Mouse (Mus musculus) forebrain, postnatal 0 days (tissue): ENCODE data around the gene 4921536K21Rik. TPM values are rescaled to one million over a fixed set of nuclear protein-coding genes. Genes with fewer than 3 reads are reported as not detected.
A peak's percentile ranks its signal among the peaks of the same experiment; 100 is the strongest.
"Not testable (repeated sequence)": the region's sequence is repeated elsewhere in the genome, so short reads cannot be mapped to it uniquely, and the experiment has no call there.

Experiments used
- ATAC-seq: fragments of 200-750 bp; cut with Nextera tagmentation; 2 replicates; pipeline ENCODE4 v1.8.0; 2017; ENCODE audit warnings: mild to moderate bottlenecking, moderate library complexity
- DNase-seq: peaks from one replicate; pipeline ENCODE4 v3.0.0-alpha.2; 2015
- H3K27ac ChIP-seq: fragments of 300-500 bp; sonication (generic); 2 replicates; pipeline ENCODE4 v1.5.1; 2014; ENCODE audit warnings: low read depth, mild to moderate bottlenecking, antibody characterized with exemption, low read length, moderate library complexity, mixed read lengths
- H3K27me3 ChIP-seq: fragments of 300-500 bp; sonication (generic); 2 replicates; pipeline ENCODE4 v1.6.1; 2014; ENCODE audit warnings: mild to moderate bottlenecking, low read length, mixed read lengths; ENCODE audit not compliant: insufficient read depth
- H3K36me3 ChIP-seq: fragments of 300-500 bp; sonication (generic); 2 replicates; pipeline ENCODE4 v1.6.1; 2014; ENCODE audit warnings: mild to moderate bottlenecking, moderate library complexity; ENCODE audit not compliant: insufficient read depth
- H3K4me1 ChIP-seq: fragments of 300-500 bp; sonication (generic); 2 replicates; pipeline ENCODE4 v1.6.1; 2014; ENCODE audit warnings: antibody characterized with exemption; ENCODE audit not compliant: insufficient read depth
- H3K4me2 ChIP-seq: fragments of 300-500 bp; sonication (generic); 2 replicates; pipeline ENCODE4 v1.6.1; 2014; ENCODE audit warnings: low read depth, mild to moderate bottlenecking, moderate library complexity
- H3K4me3 ChIP-seq: fragments of 300-500 bp; sonication (generic); 2 replicates; pipeline ENCODE4 v1.5.1; 2014; ENCODE audit warnings: low read depth, low read length, mixed read lengths
- H3K9ac ChIP-seq: fragments of 300-500 bp; sonication (generic); 2 replicates; pipeline ENCODE4 v1.6.1; 2014; ENCODE audit warnings: mild to moderate bottlenecking
- H3K9me3 ChIP-seq: fragments of 300-500 bp; sonication (generic); 2 replicates; pipeline ENCODE4 v1.6.1; 2016; ENCODE audit warnings: low read length
- CTCF ChIP-seq: sonication (generic); IDR thresholded peaks from 2 replicates; pipeline ENCODE4 v1.5.1; 2016; ENCODE audit warnings: antibody characterized with exemption, control low read depth, low read depth
- WGBS: fragments of 180-500 bp; shearing (Covaris S2); extraction: QIAGEN DNeasy Blood & Tissue Kit; methylation state at CpG from one replicate; pipeline ENCODE4 v1.1.7; 2014; 5-methylcytosine and 5-hydroxymethylcytosine counted together
- polyA plus RNA-seq: library from polyadenylated mRNA; unstranded; fragments of >200 nt; fragmentation: Nextera tagmentation; extraction: Ambion mirVana; gene quantifications from 2 replicates; pipeline ENCODE4 v1.2.1, GENCODE M21; 2015
- total RNA-seq: library from RNA; depleted of rRNA; stranded (reverse); fragments of >200 nt; gene quantifications from 2 replicates; pipeline ENCODE4 v1.2.3, GENCODE M21; 2014

4921536K21Rik gene
- total and polyA plus RNA-seq, 2 experiments from 2014 or later = 0.19 to 0.56 TPM

DNA sequence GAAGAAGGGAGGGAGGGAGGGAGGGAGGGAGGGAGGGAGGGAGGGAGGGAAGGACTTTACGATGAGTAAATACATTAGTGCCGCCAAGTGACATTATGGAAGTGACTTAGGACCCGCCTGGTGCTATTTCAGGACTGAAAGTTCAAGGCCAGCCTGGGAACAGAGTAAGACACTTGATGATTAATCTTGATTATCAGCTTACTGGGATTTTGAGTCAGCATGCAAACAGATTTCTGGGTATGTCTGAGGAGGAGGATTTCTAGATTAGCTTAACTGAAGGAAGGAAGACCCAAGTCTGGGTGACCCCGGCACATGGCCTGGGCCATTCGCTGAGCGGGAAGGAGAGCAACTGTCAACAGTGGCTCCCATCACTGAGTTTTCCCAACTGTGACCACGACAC is 25.6 kb upstream of the 4921536K21Rik start:
- no peaks in the 10 kb centered on the region for H3K27me3 ChIP-seq
- H3K9me3 ChIP-seq = no peaks in the 10 kb centered on the region
- H3K4me1 ChIP-seq = no peaks in the 10 kb centered on the region
- DNase-seq (no peak), ATAC-seq (no peak)
- no peak overlapping the region for H3K27ac ChIP-seq
- no peaks in the 10 kb centered on the region for H3K36me3 ChIP-seq
- no peak overlapping the region for H3K4me3 ChIP-seq
- no peak for TF ChIP-seq CTCF
- 89% methylated on average over 7 of the region's 7 CpGs for WGBS
- no peak overlapping the region for H3K4me2 ChIP-seq
- H3K9ac ChIP-seq = no peak overlapping the region

DNA sequence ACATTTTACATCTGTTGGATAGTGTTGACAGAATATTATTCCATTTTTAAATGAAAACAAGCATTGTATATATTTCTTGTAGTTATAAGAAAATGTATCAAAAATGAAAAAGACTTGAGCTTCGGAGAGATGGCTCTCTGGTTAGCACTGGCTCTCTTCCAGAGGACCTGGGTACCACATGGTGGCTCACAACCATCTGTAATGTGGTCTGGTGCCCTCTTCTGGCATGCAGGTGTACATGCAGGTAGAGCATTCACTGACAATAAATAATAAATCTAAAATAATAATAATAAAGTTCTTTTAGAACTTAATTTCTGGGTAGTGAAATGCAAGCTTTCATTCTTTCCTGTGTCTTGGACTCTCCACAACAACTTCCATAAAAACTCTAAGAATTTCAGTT is 23.8 kb upstream of the 4921536K21Rik start:
- TF ChIP-seq CTCF = peak; percentile 57
- Histone ChIP-seq H3K27me3 (no peaks in the 10 kb centered on the region), H3K4me2 (no peak overlapping the region), H3K36me3 (no peaks in the 10 kb centered on the region), H3K4me3 (no peak overlapping the region), H3K9ac (no peak overlapping the region), H3K27ac (no peak overlapping the region), H3K9me3 (no peaks in the 10 kb centered on the region), H3K4me1 (no peaks in the 10 kb centered on the region)
- no peak for ATAC-seq
- no peak for DNase-seq
- 29% methylated on average over 1 of the region's 1 CpGs for WGBS

DNA sequence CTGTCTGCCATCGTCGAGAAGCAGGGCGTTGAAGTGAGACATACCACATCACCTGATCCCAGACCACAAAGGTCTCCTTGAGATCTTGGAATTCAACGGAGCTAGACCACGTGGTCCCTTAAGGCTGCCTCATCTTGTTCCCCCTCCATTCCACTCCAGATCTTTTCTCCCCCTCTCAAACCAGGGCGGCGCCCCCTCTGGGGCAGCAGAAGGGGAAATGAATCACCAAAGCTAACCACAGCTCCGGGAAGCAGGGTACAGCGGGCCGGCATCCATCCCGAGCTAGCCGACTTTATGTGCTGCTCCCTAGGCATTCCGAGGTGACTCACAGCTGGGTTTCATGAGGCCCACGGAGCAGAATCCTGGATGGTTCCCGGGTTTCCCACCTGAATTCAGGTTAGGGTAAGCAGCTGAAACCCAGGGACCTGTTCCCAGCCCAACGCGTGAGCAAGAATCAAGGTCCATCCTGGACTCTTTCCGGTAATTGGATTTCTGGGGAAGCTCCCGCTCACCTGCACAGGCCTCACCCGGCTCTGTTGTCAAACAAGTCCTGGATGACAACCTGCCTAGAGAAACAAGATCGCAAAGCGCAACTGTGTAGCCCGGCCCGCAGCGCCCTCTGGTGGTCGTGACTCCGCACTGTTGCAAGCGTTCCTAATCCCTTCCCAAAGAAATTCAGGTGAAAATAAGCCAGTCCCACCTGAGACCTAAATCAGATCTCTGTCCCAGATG is 19.4 kb upstream of the 4921536K21Rik start, which contains the start of gene Slc35e4:
TSS of gene Slc35e4 (minus strand) at position 556 of the 732 bp plus-strand sequence.
- DNase-seq = peak; percentile 93
- WGBS = 1% methylated on average over 28 of the region's 28 CpGs

DNA sequence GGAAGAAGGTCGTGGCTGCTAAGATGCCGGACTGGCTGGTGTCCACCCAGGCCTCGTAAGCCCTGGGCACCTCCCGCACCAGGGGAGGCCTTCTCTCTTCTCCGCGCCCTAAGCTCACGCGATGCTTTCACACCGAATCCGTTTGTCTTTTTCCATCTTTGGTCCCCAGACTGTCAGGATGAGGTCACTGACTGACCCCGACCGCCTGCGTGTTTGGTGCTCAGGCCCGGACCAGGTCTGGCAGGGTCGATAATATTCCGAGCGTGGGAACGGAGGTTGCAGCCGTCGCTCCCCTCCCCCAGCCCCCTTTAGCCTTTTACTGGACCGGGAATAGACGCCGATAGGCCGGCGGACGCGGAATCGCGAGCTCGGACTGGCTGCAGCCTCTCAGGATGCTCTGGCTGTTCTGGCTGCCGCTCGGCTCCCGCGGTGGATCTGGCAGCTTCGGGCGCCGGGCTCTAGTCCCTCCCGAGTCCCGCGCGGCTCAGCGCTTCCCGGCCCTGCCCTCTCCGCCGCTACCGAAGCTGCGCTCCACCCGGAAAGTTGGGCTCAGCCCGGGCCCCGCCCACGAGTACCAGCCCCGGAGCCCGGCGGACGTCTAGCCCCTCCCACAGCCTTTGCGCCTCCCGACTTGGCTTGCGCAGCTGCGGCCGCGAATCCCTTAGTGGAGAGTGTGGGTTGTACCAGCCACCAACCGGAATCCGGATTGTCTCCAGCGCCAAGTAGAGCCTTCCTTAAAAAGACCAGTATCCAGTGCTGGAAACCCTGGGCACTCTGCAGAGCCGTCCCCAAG is 18.6 kb upstream of the 4921536K21Rik start:
- TF ChIP-seq CTCF = no peak
- peak overlapping the region; percentile 73 for H3K9ac ChIP-seq
- peak; percentile 90 for ATAC-seq
- no peaks in the 10 kb centered on the region for H3K36me3 ChIP-seq
- no peaks in the 10 kb centered on the region for H3K9me3 ChIP-seq
- WGBS = under 1% methylated on average over 63 of the region's 65 CpGs
- peak overlapping the region; percentile 92 for H3K4me2 ChIP-seq
- H3K27me3 ChIP-seq = no peaks in the 10 kb centered on the region
- DNase-seq = peak; percentile 94
- peak overlapping the region; percentile 80 for H3K27ac ChIP-seq
- peaks cover 23% of the 10 kb centered on the region for H3K4me1 ChIP-seq
- H3K4me3 ChIP-seq = peak overlapping the region; percentile 68

More for the DNA sequence above, 19.4 kb upstream of the 4921536K21Rik start, which contains the start of gene Slc35e4:
- H3K4me1 ChIP-seq = peaks cover 23% of the 10 kb centered on the region
- peak within 1 kb of the TSS; percentile 80 for H3K27ac ChIP-seq
- peak; percentile 83 for ATAC-seq
- no peaks in the 10 kb centered on the region for H3K27me3 ChIP-seq
- TF ChIP-seq CTCF = peak; percentile 95
- H3K4me2 ChIP-seq = peak within 1 kb of the TSS; percentile 92
- no peaks in the 10 kb centered on the region for H3K9me3 ChIP-seq
- H3K4me3 ChIP-seq = peak within 1 kb of the TSS; percentile 68
- H3K36me3 ChIP-seq = no peaks in the 10 kb centered on the region
- peak within 1 kb of the TSS; percentile 73 for H3K9ac ChIP-seq

- H3K4me2 ChIP-seq = peak overlapping the region; percentile 92
- peak overlapping the region; percentile 68 for H3K4me3 ChIP-seq
- peak overlapping the region; percentile 73 for H3K9ac ChIP-seq
- peaks cover 23% of the 10 kb centered on the region for H3K4me1 ChIP-seq
- DNase-seq (no peak), ATAC-seq (0 out of 2 replicates have a peak, but pooled peaks have one; percentile 11)
- no peaks in the 10 kb centered on the region for H3K9me3 ChIP-seq
- no peaks in the 10 kb centered on the region for H3K27me3 ChIP-seq
- 3% methylated on average over 16 of the region's 16 CpGs for WGBS
- no peaks in the 10 kb centered on the region for H3K36me3 ChIP-seq
- peak; percentile 40; the same call in 1 of the 2 replicates for TF ChIP-seq CTCF
- peak overlapping the region; percentile 80 for H3K27ac ChIP-seq
Observed at GRCm38 (mm10) chr11:3912875-3913271, 18.0 kb upstream of the 4921536K21Rik start.

DNA sequence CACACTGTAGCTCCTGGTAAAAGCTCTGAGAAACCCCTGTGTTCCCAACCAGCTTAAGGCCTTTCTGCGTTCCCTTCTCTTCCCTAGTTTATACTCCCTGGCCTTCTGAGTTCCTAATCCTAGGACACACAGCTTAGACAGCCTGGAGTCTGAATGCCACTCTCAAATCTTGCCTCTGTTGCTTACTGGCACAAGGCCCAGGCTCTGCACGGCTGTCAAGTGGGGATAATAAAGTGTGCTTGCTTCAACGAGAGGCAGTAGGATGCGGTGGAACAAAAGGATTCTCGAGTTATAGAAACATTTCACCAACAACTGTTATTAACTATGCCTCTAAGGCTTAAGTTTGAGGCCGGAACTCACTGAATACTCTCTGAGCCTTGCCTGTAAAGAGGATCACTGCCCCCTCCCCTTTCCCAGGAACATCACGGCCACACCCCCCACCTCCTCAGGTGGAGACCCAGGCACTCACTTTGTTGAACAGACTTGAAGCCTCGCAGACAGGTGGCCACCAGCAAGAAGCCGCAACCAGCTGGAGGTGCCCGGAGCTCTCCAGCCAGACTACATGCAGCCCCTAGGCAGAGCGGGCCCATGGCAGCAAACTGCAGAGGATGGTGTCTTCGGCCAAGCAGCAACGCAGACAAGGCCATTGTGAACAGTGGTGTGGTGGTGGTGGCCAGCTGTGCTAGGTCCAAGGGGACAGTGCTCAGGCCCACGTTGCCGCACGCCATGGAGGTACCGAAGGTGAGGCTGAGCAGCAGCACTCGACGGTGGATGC is 17.4 kb upstream of the 4921536K21Rik start:
- TF ChIP-seq CTCF = no peak
- Histone ChIP-seq H3K4me2 (peak overlapping the region; percentile 92), H3K27ac (peak overlapping the region; percentile 80; the same call in 1 of the 2 replicates), H3K4me3 (peak overlapping the region; percentile 68), H3K9me3 (no peaks in the 10 kb centered on the region), H3K4me1 (peaks cover 23% of the 10 kb centered on the region), H3K9ac (peak overlapping the region; percentile 73), H3K27me3 (no peaks in the 10 kb centered on the region), H3K36me3 (peaks cover 5% of the 10 kb centered on the region)
- peak; percentile 66 for DNase-seq
- 6% methylated on average over 19 of the region's 19 CpGs for WGBS
- no peak for ATAC-seq

- Histone ChIP-seq H3K36me3 (peaks cover 13% of the 10 kb centered on the region), H3K9ac (0 out of 2 replicates have a peak overlapping the region, but pooled peaks have one; percentile 18), H3K4me1 (peaks cover 23% of the 10 kb centered on the region), H3K4me2 (peak overlapping the region; percentile 92), H3K4me3 (peak overlapping the region; percentile 21)
- H3K9me3 ChIP-seq, DNase-seq, ATAC-seq, H3K27ac ChIP-seq, H3K27me3 ChIP-seq: not testable (repeated sequence)
- 89% methylated on average over 6 of the region's 6 CpGs for WGBS
Observed at GRCm38 (mm10) chr11:3911440-3911839, 16.5 kb upstream of the 4921536K21Rik start.
